Mouse (Mus musculus): ENCODE measurements around the gene Atl1. TPM values are rescaled to one million over a fixed set of nuclear protein-coding genes. Genes with fewer than 3 reads are reported as not detected.

The Atl1 gene
- polyA plus RNA-seq, 1 experiment = 54.4 TPM

- H3K36me3 ChIP-seq (ENCODE audit: control insufficient read depth, insufficient read depth, low read length) = no peaks in the 10 kb centered on the region
- no peaks in the 10 kb centered on the region for H3K4me1 ChIP-seq (ENCODE audit: control insufficient read depth, insufficient read depth, low read length)
- TF ChIP-seq POLR2A (IDR thresholded peaks at IDR 0.05; ENCODE audit: control insufficient read depth, low read depth, low read length) (no peak), CTCF (IDR thresholded peaks at IDR 0.05; ENCODE audit: control insufficient read depth, insufficient read depth, insufficient replicate concordance, low read depth, low read length) (no peak)
- H3K27me3 ChIP-seq (ENCODE audit: control insufficient read depth, insufficient read depth, low read length) = no peaks in the 10 kb centered on the region
- H3K27ac ChIP-seq (ENCODE audit: control insufficient read depth, insufficient read depth, low read depth, low read length) = no peak overlapping the region
- no peak overlapping the region for H3K4me3 ChIP-seq (ENCODE audit: control insufficient read depth, low read depth, low read length)
Measured at GRCm38 (mm10) chr12:69864164-69864692, 28.2 kb upstream of the Atl1 start.

GRCm38 (mm10) chr12:69867338-69867737 is 25.1 kb upstream of the Atl1 start:
- no peak for TF ChIP-seq CTCF (IDR thresholded peaks at IDR 0.05; ENCODE audit: control insufficient read depth, insufficient read depth, insufficient replicate concordance, low read depth, low read length)
- no peak for TF ChIP-seq POLR2A (IDR thresholded peaks at IDR 0.05; ENCODE audit: control insufficient read depth, low read depth, low read length)
- H3K4me1 ChIP-seq (ENCODE audit: control insufficient read depth, insufficient read depth, low read length) = no peaks in the 10 kb centered on the region
- H3K4me3 ChIP-seq (ENCODE audit: control insufficient read depth, low read depth, low read length) = no peak overlapping the region
- H3K36me3 ChIP-seq (ENCODE audit: control insufficient read depth, insufficient read depth, low read length) = no peaks in the 10 kb centered on the region
- no peaks in the 10 kb centered on the region for H3K27me3 ChIP-seq (ENCODE audit: control insufficient read depth, insufficient read depth, low read length)
- H3K27ac ChIP-seq (ENCODE audit: control insufficient read depth, insufficient read depth, low read depth, low read length) = no peak overlapping the region

GRCm38 (mm10) chr12:69871632-69872031 is 20.8 kb upstream of the Atl1 start:
- no peaks in the 10 kb centered on the region for H3K4me1 ChIP-seq (ENCODE audit: control insufficient read depth, insufficient read depth, low read length)
- no peaks in the 10 kb centered on the region for H3K27me3 ChIP-seq (ENCODE audit: control insufficient read depth, insufficient read depth, low read length)
- no peak overlapping the region for H3K27ac ChIP-seq (ENCODE audit: control insufficient read depth, insufficient read depth, low read depth, low read length)
- no peak overlapping the region for H3K4me3 ChIP-seq (ENCODE audit: control insufficient read depth, low read depth, low read length)
- TF ChIP-seq CTCF (IDR thresholded peaks at IDR 0.05; ENCODE audit: control insufficient read depth, insufficient read depth, insufficient replicate concordance, low read depth, low read length) (no peak), POLR2A (IDR thresholded peaks at IDR 0.05; ENCODE audit: control insufficient read depth, low read depth, low read length) (no peak)
- no peaks in the 10 kb centered on the region for H3K36me3 ChIP-seq (ENCODE audit: control insufficient read depth, insufficient read depth, low read length)

GRCm38 (mm10) chr12:69877842-69878363 is 14.5 kb upstream of the Atl1 start:
- Histone ChIP-seq H3K36me3 (ENCODE audit: control insufficient read depth, insufficient read depth, low read length) (no peaks in the 10 kb centered on the region), H3K4me1 (ENCODE audit: control insufficient read depth, insufficient read depth, low read length) (no peaks in the 10 kb centered on the region), H3K27me3 (ENCODE audit: control insufficient read depth, insufficient read depth, low read length) (no peaks in the 10 kb centered on the region), H3K27ac (ENCODE audit: control insufficient read depth, insufficient read depth, low read depth, low read length) (no peak overlapping the region), H3K4me3 (ENCODE audit: control insufficient read depth, low read depth, low read length) (no peak overlapping the region)
- TF ChIP-seq CTCF (IDR thresholded peaks at IDR 0.05; ENCODE audit: control insufficient read depth, insufficient read depth, insufficient replicate concordance, low read depth, low read length) (no peak), POLR2A (IDR thresholded peaks at IDR 0.05; ENCODE audit: control insufficient read depth, low read depth, low read length) (no peak)

GRCm38 (mm10) chr12:69879172-69879665 is 13.2 kb upstream of the Atl1 start:
- Histone ChIP-seq H3K27ac (ENCODE audit: control insufficient read depth, insufficient read depth, low read depth, low read length) (no peak overlapping the region), H3K4me1 (ENCODE audit: control insufficient read depth, insufficient read depth, low read length) (no peaks in the 10 kb centered on the region), H3K36me3 (ENCODE audit: control insufficient read depth, insufficient read depth, low read length) (no peaks in the 10 kb centered on the region), H3K4me3 (ENCODE audit: control insufficient read depth, low read depth, low read length) (no peak overlapping the region), H3K27me3 (ENCODE audit: control insufficient read depth, insufficient read depth, low read length) (no peaks in the 10 kb centered on the region)
- TF ChIP-seq CTCF (IDR thresholded peaks at IDR 0.05; ENCODE audit: control insufficient read depth, insufficient read depth, insufficient replicate concordance, low read depth, low read length) (no peak), POLR2A (IDR thresholded peaks at IDR 0.05; ENCODE audit: control insufficient read depth, low read depth, low read length) (no peak)

- Histone ChIP-seq H3K27ac (ENCODE audit: control insufficient read depth, insufficient read depth, low read depth, low read length) (no peak overlapping the region), H3K4me3 (ENCODE audit: control insufficient read depth, low read depth, low read length) (no peak overlapping the region), H3K27me3 (ENCODE audit: control insufficient read depth, insufficient read depth, low read length) (no peaks in the 10 kb centered on the region), H3K4me1 (ENCODE audit: control insufficient read depth, insufficient read depth, low read length) (no peaks in the 10 kb centered on the region), H3K36me3 (ENCODE audit: control insufficient read depth, insufficient read depth, low read length) (no peaks in the 10 kb centered on the region)
- TF ChIP-seq POLR2A (IDR thresholded peaks at IDR 0.05; ENCODE audit: control insufficient read depth, low read depth, low read length) (no peak), CTCF (IDR thresholded peaks at IDR 0.05; ENCODE audit: control insufficient read depth, insufficient read depth, insufficient replicate concordance, low read depth, low read length) (no peak)
Measured at GRCm38 (mm10) chr12:69879739-69880138, 12.7 kb upstream of the Atl1 start.

GRCm38 (mm10) chr12:69881198-69881905 is 11.1 kb upstream of the Atl1 start:
- no peaks in the 10 kb centered on the region for H3K4me1 ChIP-seq (ENCODE audit: control insufficient read depth, insufficient read depth, low read length)
- no peak overlapping the region for H3K27ac ChIP-seq (ENCODE audit: control insufficient read depth, insufficient read depth, low read depth, low read length)
- H3K36me3 ChIP-seq (ENCODE audit: control insufficient read depth, insufficient read depth, low read length) = no peaks in the 10 kb centered on the region
- no peaks in the 10 kb centered on the region for H3K27me3 ChIP-seq (ENCODE audit: control insufficient read depth, insufficient read depth, low read length)
- no peak overlapping the region for H3K4me3 ChIP-seq (ENCODE audit: control insufficient read depth, low read depth, low read length)
- TF ChIP-seq CTCF (IDR thresholded peaks at IDR 0.05; ENCODE audit: control insufficient read depth, insufficient read depth, insufficient replicate concordance, low read depth, low read length) = no peak
- no peak for TF ChIP-seq POLR2A (IDR thresholded peaks at IDR 0.05; ENCODE audit: control insufficient read depth, low read depth, low read length)
